Mouse (Mus musculus) adrenal gland, postnatal 10 days (tissue): ENCODE results near the gene Ifitm2. TPM values are rescaled to one million over a fixed set of nuclear protein-coding genes. Genes with fewer than 3 reads are reported as not detected.
"Not testable (repeated sequence)": the region's sequence is repeated elsewhere in the genome, so short reads cannot be mapped to it uniquely, and the experiment has no call there.

ENCODE experiments used
- DNase-seq: peaks from one replicate; pipeline ENCODE4 v3.0.0; 2021; ENCODE audit warnings: mixed read lengths
- long read RNA-seq, 2 experiments: library from polyadenylated mRNA; stranded (forward); transcript quantifications; one replicate each; pipeline ENCODE4 v2.0.0; 2021
- total RNA-seq, 2 experiments: library from RNA; stranded (reverse); gene quantifications; 2 replicates each; pipeline ENCODE4 v1.2.3; 2021

Gene Ifitm2
- 100 to 1,000 TPM; 418 to 468 TPM for total RNA-seq
- long read RNA-seq, experiment 1, transcript Ifitm2-201 (2 exons, 655 nt): major isoform, 440 of 457 reads
- long read RNA-seq, experiment 1, partial matches to known transcripts: 15 of 457 reads
- long read RNA-seq, experiment 1, other reads (novel, unspliced or antisense): 2 of 457 reads
- long read RNA-seq, experiment 2, transcript Ifitm2-201 (2 exons, 655 nt): major isoform, 302 of 311 reads
- long read RNA-seq, experiment 2, partial matches to known transcripts: 0 of 311 reads
- long read RNA-seq, experiment 2, other reads (novel, unspliced or antisense): 9 of 311 reads

- peak; percentile 87 for DNase-seq
Observed at GRCm38 (mm10) chr7:140955758-140956555, at the start of gene Ifitm2, which contains the start of gene Gm45717. Gene Ifitm2 (minus strand): TSS chr7:140955987. Gene Gm45717 (minus strand): TSS chr7:140955937.

GRCm38 (mm10) chr7:141003248-141004010 lies 47.6 kb upstream of the Ifitm2 start:
- no peak for DNase-seq

GRCm38 (mm10) chr7:141000881-141001708 lies 45.3 kb upstream of the Ifitm2 start:
- no peak for DNase-seq

- no peak for DNase-seq
Observed at GRCm38 (mm10) chr7:140998853-140999700, 43.3 kb upstream of the Ifitm2 start.

GRCm38 (mm10) chr7:140997817-140998216 lies 42.0 kb upstream of the Ifitm2 start:
- DNase-seq: no peak

GRCm38 (mm10) chr7:140991117-140991689 lies 35.4 kb upstream of the Ifitm2 start:
- DNase-seq: no peak

DNA sequence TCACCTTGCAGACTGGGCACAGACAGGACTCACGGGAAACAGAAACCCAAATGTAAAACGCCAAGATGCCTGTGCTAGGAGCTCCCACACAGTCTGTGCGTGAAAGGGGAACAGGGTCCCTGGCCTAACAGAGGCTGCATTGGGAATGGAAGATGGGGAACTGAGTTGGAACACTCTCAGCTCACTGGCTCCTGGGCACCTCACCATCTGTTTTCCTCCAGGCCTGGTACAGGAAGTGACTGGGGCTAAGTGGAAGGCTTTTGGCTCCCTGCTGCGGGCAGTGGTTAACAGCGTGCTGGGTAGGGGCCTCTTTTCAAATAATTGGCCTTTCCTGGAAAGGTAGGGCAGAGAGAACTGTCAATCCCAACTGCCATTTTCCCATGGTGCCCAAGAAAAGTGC lies 34.8 kb upstream of the Ifitm2 start:
- no peak for DNase-seq

- no peak for DNase-seq
Observed at GRCm38 (mm10) chr7:140990185-140990584, 34.4 kb upstream of the Ifitm2 start.

- DNase-seq: no peak
Observed at GRCm38 (mm10) chr7:140989022-140989421, 33.2 kb upstream of the Ifitm2 start.

GRCm38 (mm10) chr7:140987182-140988138 lies 31.7 kb upstream of the Ifitm2 start:
- no peak for DNase-seq

- no peak for DNase-seq
Observed at GRCm38 (mm10) chr7:140982971-140983370, 27.2 kb upstream of the Ifitm2 start.

DNA sequence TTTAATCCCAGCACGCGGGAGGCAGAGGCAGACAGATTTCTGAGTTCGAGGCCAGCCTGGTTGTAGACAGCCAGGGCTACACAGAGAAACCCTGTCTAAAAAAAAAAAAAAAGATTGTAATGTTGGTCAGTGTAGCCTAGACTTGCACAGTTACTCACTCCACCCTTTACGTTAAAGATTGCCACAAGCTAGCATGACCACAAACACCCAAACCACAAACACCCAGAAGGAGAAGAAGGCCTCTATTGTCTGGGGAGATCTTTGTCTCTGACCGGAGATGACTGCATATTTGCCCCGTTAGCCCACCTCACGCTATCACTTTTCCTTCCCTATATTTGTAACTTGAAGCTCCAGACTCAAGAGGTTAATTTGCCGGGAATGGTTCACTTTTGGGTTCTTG lies 25.9 kb upstream of the Ifitm2 start:
- no peak for DNase-seq

- DNase-seq: not testable (repeated sequence)
Observed at GRCm38 (mm10) chr7:140976720-140977119, 20.9 kb upstream of the Ifitm2 start.

- DNase-seq: no peak
Observed at GRCm38 (mm10) chr7:140975465-140975864, 19.7 kb upstream of the Ifitm2 start.

DNA sequence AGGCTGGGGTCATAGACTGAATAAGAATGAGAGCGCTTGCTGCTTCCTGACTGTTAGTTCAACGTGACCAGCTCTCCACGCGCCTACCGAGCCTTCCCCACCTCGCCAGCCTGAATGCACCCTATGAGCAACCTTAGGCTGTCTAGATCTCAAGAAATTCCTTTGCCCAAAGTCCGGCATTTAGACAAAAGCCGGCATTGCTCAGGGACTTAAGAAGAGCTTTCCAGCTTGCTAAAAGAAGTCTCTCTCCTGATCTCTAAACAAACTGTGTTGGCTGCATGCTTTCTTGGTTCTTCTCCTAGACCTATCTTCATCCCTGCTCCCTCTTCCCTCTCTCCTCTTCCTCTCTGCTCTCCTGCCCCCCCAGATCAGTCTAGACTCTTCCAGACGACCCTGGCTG lies 19.2 kb upstream of the Ifitm2 start:
- DNase-seq: no peak

DNA sequence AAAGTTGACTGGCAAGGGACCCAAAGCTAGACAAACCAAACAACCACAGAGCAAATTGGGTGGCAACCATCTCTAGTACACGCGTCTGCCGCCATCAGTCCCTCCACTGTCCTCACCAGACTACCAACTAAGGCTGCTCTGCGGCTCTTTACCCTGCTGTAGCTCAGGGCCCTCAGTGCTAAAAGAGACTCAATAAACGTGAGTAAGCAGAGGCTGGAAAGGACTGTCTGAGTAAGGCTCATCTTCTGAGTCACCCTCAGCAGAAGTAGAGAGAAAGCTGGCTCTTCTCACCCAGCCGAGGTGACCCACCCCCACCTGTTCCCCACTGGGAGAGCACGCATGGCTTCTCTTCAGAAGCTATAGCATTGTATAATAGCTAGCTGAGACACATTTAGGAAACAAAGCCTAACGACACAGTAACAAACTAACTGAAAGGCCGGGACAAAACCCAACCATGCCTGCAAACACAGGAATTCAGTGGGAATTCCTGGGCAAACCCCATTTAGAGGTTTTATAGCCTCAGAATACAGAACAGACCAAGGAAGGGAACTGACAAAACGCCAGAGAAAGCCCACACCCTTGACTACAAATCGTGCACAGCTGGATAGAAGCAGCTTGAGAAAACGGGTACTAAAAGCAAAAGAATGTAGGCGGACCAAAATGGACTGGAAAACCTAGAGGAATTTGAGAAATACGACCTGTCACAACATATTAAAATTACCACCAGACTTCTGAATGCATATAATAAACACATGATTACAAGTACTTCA lies 17.8 kb upstream of the Ifitm2 start:
- DNase-seq: no peak

- no peak for DNase-seq
Observed at GRCm38 (mm10) chr7:140971479-140972171, 15.8 kb upstream of the Ifitm2 start.

DNA sequence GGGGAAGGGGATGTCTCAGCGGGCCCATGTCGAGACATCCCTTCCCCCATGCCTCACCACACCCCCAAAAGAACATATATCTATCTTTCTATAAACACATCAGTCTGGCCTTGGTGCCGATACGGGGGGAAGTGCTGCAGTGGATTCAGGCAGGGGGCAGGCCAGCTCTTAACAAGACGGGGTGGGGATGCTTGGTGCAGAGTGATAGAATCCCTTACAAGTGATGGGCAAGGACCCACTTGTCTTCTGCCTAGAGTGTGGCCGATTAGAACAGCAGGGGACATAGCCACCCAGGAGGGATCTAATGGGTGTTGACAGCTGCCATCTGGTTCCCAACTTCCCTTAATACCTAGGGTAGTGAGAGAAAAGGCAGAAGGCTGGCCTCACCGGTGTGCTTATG lies 15.1 kb upstream of the Ifitm2 start:
- DNase-seq: no peak
